Mouse (Mus musculus) G1E-ER4 (cell line): Measurements from ENCODE around the gene Cacna2d1. TPM values are rescaled to one million over a fixed set of nuclear protein-coding genes. Genes with fewer than 3 reads are reported as not detected.

Source experiments
- GATA1 ChIP-seq: IDR thresholded peaks from one replicate; pipeline ENCODE4 v1.8.0; 2012; ENCODE audit warnings: low read length, inconsistent platforms
- polyA plus RNA-seq: library from polyadenylated mRNA; stranded (reverse); fragments of >175 nt; gene quantifications from 2 replicates; pipeline ENCODE4 v1.2.3, GENCODE M21; 2012

The Cacna2d1 gene
- polyA plus RNA-seq, 1 experiment: not detected

DNA sequence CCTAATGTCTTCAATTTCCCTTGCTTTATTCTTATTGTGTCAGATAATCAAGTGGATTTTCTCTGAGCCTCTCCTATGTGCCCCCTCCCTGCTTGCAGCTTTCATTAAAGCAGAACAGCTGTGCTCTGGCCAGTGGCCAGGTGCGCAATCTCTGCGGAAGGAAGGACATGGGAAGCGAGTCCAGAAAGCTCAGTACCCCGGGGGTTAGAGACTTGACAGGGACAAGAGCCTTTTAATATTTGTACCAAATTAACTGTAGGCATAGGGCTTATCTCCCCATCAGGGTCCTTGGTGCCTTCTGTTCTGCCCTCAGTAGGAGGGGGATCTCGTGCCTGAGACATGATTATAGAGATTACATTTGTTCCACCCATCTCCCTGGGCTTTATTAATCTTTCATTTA, 303.5 kb downstream of the Cacna2d1 start:
- TF ChIP-seq GATA1: no peak

DNA sequence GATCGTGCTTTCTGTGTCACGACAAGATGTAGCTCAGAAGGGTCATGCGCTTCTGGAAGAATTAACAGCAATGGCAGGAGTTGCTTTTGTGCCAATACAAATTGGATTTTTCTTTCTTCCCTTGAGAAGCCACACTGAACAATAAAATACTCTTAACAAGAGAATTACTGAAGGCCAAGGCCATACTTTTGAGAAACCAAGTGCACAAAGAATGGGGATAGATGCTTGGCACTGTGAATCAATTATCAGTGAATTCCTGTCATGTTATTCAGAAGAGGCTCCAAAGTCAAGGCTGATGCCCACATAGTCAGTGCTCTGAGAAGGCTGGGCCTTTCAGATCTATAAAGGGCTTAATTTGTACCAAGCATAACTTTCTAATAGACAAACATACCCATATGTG, 305.8 kb downstream of the Cacna2d1 start:
- no peak for TF ChIP-seq GATA1

DNA sequence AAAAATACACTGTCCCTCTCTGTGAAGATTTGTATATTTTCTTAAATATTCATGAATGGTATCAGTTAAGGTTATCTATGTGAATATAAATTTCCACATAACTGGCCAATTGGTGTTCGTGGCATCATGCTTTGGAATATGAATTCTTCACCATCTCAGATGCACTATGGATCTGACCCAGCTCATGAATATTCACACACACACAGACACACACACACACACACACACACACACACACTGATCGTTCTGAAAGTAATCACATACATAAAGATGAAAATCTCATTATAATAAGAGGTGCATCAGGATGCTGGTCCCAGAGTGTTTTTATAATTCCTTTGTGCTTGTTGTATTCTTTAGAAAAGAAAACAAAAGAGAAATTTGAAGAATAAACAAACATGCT, 309.1 kb downstream of the Cacna2d1 start:
- no peak for TF ChIP-seq GATA1

DNA sequence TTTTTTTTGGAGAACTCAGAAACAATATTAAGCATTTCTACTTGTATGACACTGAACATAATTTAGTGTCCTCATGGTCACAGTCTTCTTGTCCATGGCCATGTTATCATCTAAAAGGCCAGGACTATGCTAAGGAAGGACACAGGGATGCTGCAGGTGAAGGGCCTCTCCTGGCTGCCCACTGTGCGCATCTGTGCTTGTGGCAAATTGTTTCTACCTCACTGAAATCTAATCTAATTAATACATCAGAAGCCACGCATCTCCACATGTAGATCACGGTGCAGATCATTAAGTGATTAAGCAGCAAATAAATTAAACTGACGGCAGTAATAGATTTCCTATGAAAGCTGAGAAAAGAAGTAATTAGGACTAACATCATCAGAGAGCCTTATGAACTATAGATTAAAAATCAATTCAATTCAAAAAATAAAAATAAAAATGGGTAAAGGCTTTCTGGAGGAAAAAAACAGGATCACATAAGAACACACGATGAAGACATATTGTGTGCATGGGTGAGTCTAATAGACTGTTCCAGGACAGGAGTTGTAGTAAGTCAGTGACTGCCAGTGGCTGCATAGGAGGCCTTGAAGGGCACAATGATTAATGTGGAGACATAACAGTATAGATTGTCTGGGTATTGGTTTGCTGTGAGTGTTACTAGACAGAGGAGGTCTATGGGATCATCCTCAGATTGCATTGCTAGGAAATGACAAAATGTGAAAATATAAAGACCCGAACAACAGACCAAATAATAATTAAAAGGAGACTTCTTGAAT, 318.4 kb downstream of the Cacna2d1 start:
- no peak for TF ChIP-seq GATA1

DNA sequence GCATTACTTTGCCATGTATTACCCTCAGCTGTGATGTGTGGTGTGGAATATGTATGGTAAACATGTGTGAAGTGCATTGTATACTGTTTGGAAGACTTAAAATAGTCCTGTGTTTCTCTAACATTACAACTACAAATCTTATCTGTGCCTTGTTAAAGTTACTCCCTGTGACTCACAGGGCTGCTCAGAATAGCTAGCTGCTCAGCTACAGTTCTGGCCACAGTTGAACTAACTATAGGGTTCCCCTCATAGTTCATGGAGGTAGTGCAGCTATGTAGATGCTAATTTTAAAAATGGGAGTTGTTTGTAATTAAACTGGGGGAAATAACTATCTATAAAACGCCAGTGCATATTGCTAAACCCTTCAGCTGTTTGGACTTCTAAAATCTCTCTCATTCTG, 319.3 kb downstream of the Cacna2d1 start:
- TF ChIP-seq GATA1: no peak

DNA sequence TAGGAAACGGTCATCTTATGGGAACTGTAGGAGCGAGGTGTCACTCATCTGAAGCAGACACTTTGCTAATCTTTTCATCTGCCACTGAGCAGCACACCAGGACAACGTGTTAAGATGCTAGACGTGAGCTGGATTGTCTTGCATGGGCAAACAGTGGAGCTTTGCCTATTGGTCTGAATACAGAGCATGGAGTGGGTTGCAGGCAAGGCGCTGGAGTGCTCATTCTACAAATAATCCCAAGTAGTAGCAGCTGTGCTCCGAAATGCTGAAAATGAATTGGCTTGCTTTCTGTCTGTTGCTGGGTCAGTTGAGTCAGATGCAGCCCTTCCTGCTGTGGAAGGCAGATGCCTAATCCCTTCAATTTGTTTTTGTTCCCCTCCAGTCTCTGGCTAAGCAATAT, 330.9 kb downstream of the Cacna2d1 start:
- no peak for TF ChIP-seq GATA1

DNA sequence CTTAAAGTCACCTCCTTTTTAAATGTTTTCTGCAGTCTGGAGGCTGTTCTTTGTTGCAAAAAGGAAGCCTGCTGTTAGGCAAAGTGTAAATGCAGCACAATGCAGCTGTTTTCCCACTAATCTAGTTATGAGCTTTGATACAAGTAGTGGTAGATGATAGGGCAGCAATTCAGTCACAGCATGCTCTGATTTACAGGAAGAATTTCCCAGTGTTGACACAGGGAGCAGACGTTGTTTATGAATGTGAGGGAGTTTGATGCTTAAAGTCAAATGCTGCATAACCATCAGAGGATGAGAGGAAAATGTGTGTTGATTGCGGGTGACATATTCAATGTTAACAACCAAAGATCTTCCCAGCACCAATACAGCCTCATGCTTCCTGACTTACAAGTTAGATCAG, 342.6 kb downstream of the Cacna2d1 start:
- no peak for TF ChIP-seq GATA1

DNA sequence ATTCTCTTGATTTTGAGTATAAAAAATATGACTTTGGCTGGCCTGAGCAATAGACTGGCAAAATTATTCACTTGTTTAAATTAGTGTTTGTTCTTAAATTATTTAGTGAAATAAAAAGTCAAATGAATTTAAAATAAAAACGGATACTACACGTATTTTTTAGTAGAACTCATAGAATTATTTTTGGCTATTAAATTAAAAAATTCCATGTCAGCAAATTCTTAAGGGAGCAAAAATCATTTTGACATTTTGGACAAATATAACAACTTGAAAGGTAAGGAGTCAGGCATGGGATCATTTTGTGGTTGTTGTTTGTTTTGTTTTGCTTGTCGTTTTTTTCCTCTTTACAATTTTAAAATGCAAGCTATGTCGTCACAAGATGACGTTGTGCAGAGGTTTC, 346.7 kb downstream of the Cacna2d1 start:
- no peak for TF ChIP-seq GATA1

DNA sequence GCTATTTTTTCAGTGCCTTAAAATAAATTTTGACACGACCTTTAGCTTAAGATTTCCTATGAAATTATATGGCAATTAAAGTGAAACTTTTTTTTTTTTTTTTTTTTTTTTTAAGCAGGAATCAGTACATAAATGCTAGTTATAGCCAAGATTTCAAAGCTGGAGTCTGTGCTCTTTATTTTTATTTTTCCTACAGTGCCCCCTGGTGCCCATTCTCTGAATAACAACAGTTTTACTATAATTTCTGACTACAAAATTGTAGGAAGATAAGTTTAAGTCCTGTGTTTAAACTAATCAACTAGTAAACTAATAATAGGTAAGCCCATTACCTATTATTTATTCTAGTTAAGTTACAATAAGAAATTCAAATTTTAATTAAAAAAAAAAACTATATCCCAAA, 358.7 kb downstream of the Cacna2d1 start:
- TF ChIP-seq GATA1: no peak

DNA sequence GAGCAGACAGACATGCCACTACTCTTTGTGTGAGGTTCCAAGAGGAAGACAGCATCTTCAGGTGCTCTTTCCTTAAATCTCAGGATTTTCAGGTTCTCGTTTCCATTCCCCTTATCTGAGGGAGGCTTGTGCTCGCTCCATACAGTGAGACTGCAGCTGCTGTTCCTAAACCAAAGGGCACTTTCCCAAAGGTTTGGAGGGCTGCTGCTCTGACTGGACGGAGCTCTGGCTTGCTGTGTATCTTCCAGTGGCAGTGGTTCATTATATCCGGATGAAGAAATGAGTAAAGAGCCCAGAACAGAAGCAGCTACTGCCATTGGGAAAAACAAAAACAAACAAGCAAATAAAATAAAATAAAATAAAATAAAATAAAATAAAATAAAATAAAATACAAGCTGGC, 359.3 kb downstream of the Cacna2d1 start:
- no peak for TF ChIP-seq GATA1

DNA sequence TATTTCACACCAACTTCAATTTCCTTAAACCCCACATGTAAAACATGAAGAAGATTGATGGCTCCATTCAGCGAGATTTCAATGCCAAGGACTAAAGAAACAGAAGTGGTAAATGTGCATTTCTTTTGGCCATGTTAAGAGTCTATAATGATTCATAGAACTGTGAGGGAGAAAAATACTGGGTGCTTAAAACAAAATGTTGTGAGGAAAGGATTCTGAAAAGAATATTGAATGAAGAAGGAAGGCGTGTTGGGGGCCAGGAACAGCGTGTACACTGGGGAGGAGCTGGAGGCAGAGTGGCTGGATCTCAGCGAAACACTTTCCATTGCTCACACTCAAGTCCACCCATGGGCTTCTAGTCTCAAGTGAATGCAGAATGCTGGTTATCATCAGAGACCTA, 360.2 kb downstream of the Cacna2d1 start:
- TF ChIP-seq GATA1: no peak

DNA sequence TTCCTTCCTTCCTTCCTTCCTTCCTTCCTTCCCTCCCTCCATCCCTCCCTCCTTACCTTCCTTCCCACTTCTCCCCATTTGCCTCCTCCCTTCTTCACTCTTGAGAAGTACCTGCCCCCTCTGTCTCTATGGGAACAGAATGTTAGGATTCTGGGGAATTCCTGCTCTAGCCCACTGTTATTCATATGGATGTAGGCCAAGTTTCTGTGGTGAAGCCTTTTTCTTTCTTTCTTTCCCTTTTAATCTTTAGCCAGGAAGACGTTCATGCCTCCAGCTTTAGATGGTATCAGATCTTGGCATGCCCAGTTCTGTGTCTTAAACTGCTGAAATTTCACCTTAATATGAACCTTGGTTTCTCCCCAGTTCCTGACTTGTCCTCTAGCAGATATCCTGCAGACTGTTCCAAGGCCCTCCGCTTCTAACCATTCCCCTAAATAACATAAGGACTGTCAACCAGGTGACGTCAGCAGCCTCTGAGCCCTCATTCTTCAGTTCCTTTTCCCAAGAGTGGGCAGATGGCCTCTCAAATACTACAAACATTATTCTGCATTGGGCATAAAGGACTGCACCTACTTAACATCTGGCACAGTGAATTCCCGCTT, 362.8 kb downstream of the Cacna2d1 start:
- no peak for TF ChIP-seq GATA1

DNA sequence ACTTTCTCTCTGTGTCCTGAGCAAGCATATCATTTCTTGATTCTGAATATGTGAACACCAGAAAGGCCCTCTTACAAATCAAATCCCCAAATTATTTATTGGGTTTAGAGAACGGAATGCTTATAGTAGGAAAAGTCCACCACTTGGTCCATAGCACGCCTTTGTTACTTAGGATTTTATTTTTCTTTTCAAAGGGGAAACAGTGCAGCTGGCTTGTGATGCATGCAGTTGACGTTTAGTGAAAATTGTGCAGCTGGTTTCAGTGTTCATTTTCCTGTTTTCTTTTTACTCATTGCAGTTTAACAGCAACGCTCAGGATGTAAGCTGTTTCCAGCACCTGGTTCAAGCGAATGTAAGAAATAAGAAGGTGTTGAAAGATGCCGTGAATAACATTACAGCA, 365.1 kb downstream of the Cacna2d1 start:
- TF ChIP-seq GATA1: no peak

DNA sequence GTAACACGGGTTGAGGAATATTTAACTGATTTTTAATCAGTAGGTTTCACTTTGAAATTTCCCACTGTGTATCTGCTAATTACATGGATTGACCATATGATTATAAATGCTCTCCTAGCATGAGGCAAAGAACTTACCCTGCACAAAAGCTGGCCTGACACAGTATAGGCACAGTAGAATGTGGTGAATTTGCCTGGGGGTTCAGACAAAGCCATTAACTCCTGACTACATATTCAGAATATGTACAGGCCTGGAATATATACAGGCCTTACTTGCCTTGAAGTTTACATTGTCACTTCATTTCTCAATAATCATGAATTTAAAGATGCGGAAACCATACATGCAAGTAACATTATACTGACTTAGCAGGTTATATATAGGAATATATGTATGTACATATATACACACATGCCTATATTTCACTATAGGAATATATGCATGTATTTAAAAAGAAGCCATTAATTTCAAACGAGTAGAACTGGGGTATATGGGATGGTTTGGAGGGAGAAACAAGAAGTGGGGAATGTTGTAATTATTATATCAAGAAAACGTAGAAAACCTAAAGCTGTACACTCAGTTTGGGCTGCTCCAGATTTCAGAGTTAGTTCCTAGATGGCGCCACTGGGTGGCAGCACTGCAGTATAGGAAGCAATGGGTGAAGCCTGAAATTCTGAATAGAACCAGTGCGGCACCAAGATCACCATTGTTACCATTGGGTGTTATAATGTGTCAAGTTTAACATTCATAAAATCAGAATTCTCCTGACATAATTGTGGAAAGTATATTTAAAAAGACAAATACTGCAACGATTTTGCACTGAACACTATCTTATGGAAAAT, 374.9 kb downstream of the Cacna2d1 start:
- no peak for TF ChIP-seq GATA1

DNA sequence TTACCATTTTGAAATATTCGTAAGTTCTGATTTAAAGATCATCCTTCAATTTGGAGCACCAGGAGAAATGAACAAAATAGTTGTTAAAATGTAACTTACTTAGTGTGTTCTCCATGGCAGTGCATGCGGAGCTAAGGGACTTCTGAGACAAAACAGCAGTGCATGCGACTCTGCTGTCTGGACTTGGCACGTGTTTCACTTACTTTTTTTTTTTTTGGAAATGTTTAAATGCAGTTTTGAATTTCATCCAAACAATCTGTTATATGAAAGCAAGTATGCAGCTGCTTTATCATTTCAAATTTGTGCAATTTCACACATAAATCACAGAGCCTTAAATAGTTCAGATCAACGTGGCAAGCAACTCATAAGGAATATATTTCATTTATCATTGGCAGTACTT, 379.8 kb downstream of the Cacna2d1 start:
- TF ChIP-seq GATA1: no peak

DNA sequence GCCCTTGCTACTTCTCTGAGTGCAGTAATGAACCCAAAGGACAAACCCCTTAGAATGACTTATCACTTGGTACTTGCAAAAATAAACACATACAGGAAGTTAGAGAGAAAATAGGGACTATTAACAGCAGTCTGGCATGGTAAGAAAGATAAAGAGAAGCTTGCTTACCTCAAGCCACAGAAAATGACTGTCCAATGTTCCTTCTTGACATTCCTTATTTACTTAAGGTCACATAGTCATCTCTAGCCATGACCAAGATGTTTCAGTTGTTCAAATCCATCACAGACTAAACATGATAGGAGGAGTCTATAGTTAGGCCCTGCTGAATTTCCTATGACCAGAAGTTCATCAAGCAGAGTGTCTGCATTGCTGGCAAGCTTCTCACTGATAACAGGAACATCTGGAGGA, 381.5 kb downstream of the Cacna2d1 start:
- TF ChIP-seq GATA1: no peak

DNA sequence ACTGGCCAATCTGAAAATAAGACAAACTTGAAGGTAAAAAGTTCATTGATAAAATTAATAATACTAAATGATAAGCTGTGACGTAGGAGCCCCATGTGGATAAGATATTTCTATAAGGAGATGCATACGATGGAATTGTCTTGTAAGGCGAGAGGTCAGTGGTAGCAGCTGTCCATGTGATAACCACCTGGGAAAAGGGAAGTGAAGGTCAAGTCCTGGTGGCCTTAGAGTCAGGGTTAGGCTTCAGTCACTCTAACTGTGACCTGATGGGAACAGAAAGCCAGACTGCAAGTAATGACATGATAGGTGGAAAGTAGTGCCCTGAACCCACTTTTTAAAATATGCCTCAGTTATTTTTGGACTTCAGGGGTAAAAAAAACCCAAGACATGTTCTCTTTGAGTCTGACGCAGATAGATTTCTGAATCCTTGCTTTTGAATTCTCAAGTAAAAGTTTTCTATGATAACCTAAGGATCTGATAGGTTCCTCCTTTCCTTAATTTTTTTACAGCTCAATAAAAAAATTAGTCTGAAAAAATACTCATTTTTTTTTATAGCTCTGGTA, 383.3 kb downstream of the Cacna2d1 start:
- no peak for TF ChIP-seq GATA1
